Mouse (Mus musculus) right cerebral cortex, postnatal 14 days (tissue): ENCODE results near the gene Steap2.
"Not testable (repeated sequence)": the region's sequence is repeated elsewhere in the genome, so short reads cannot be mapped to it uniquely, and the experiment has no call there.

Experiments
- DNase-seq: peaks from one replicate; pipeline ENCODE4 v3.0.0; 2022

The Steap2 gene

GRCm38 (mm10) chr5:5693956-5694653, at the start of gene Steap2:
TSS of gene Steap2 (minus strand) at chr5:5694578.
- DNase-seq: peak; percentile 31

- DNase-seq: no peak
Measured at GRCm38 (mm10) chr5:5734445-5734844, 40.1 kb upstream of the Steap2 start.

GRCm38 (mm10) chr5:5732858-5733257, 38.5 kb upstream of the Steap2 start:
- no peak for DNase-seq

- no peak for DNase-seq
Measured at GRCm38 (mm10) chr5:5732208-5732607, 37.8 kb upstream of the Steap2 start.

- no peak for DNase-seq
Measured at GRCm38 (mm10) chr5:5729904-5730303, 35.5 kb upstream of the Steap2 start.

- no peak for DNase-seq
Measured at GRCm38 (mm10) chr5:5722217-5722616, 27.8 kb upstream of the Steap2 start.

- DNase-seq: no peak
Measured at GRCm38 (mm10) chr5:5711032-5711431, 16.7 kb upstream of the Steap2 start.

GRCm38 (mm10) chr5:5707341-5708278, 13.2 kb upstream of the Steap2 start:
- DNase-seq: no peak

GRCm38 (mm10) chr5:5705019-5705418, 10.6 kb upstream of the Steap2 start:
- no peak for DNase-seq

GRCm38 (mm10) chr5:5700386-5700785, 6.0 kb upstream of the Steap2 start:
- no peak for DNase-seq

GRCm38 (mm10) chr5:5698830-5699229, 4.5 kb upstream of the Steap2 start:
- no peak for DNase-seq

GRCm38 (mm10) chr5:5695401-5695942, 1.1 kb upstream of the Steap2 start:
- no peak for DNase-seq

- DNase-seq: no peak
Measured at GRCm38 (mm10) chr5:5693541-5693955, 830 bp downstream of the Steap2 start.

GRCm38 (mm10) chr5:5692167-5692738, 2.1 kb downstream of the Steap2 start:
- DNase-seq: no peak

GRCm38 (mm10) chr5:5688945-5689540, 5.3 kb downstream of the Steap2 start:
- DNase-seq: no peak

- no peak for DNase-seq
Measured at GRCm38 (mm10) chr5:5688228-5688627, 6.2 kb downstream of the Steap2 start.

GRCm38 (mm10) chr5:5686973-5687372, 7.4 kb downstream of the Steap2 start:
- no peak for DNase-seq

GRCm38 (mm10) chr5:5684946-5685345, 9.4 kb downstream of the Steap2 start:
- not testable (repeated sequence) for DNase-seq

- no peak for DNase-seq
Measured at GRCm38 (mm10) chr5:5683292-5683691, 11.1 kb downstream of the Steap2 start.

GRCm38 (mm10) chr5:5679459-5679858, 14.9 kb downstream of the Steap2 start:
- no peak for DNase-seq

GRCm38 (mm10) chr5:5676082-5676481, 18.3 kb downstream of the Steap2 start:
- no peak for DNase-seq

GRCm38 (mm10) chr5:5668920-5669319, 25.5 kb downstream of the Steap2 start:
- DNase-seq: no peak

GRCm38 (mm10) chr5:5664371-5664926, 29.9 kb downstream of the Steap2 start:
- DNase-seq: no peak
